8 mouse cellular contexts compared by ENCODE assay signal in the genomic region with DNA sequence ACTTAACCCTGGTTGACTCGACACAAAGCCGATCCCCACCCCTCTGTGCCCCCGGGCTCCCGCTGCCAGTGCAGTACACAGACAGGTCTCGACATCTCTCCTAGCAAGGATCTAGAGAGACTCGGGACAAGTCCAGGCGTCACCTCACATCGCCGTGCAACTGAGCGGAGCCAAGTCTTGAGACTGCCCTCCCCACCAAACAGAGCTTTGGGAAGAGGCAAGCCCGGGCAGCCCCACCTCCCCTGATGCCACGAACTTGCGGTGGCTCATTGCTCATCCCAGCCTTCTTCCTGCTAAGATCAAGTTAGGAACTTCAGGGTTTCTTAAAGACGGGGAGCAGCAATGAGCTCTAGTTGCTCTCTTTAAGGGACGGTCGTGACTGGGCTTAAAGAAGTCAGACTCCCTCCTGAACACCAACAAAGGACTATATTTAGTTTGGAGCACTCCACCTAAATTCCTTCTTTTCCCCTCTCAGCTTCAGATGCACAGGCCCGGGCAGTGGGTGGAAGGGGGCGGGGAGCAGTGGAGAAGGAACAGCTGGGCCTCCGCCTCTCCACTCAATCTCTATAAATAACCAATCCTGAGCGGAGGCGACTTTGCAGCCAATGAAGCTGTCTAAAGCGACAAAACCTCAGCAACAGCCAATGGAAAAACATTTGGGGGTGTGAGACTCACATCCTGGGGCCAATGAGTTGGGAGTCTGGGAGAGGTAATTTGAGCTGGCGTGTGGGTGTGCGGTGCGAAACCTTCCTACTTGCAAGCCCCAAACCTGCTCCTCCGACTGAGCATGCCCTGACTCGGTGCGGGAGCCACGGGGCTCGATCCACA. TPM values are rescaled to one million over a fixed set of nuclear protein-coding genes. Genes with fewer than 3 reads are reported as not detected.
DNase-seq lines count a peak whose midpoint lies in the region; ATAC-seq and TF ChIP-seq lines count a peak whose summit lies in the region.

No protein-coding gene starts in this region.

- H3K27ac ChIP-seq in ES-E14 (ENCODE audit: insufficient read depth, low read depth, low read length, poor library complexity, severe bottlenecking): peak overlapping the region; percentile 95
- H3K27ac ChIP-seq in forebrain, embryonic 16.5 days (ENCODE audit: low read length): peak overlapping the region; percentile 83
- H3K27ac ChIP-seq in layer of hippocampus, adult 2 months: peak overlapping the region; percentile 97
- H3K27ac ChIP-seq in lung, embryonic 14.5 days (ENCODE audit: low read depth): peak overlapping the region; percentile 95
- peak overlapping the region; percentile 97 for H3K27ac ChIP-seq in olfactory bulb, adult 2 months (ENCODE audit: insufficient read depth, low read depth, low read length)
- H3K27ac ChIP-seq in thymus, adult 2 months (ENCODE audit: control insufficient read depth, insufficient read depth, low read length): peak overlapping the region; percentile 44; the same call in 1 of the 2 replicates

- H3K9me3 ChIP-seq in ES-E14 (ENCODE audit: control insufficient read depth, insufficient read depth, low read depth, low read length): no peaks in the 10 kb centered on the region
- no peaks in the 10 kb centered on the region for H3K9me3 ChIP-seq in forebrain, embryonic 16.5 days (ENCODE audit: control insufficient read depth, low read length)
- H3K9me3 ChIP-seq in lung, embryonic 14.5 days (ENCODE audit: low read depth, low read length): no peaks in the 10 kb centered on the region

- H3K4me3 ChIP-seq in ES-E14 (ENCODE audit: insufficient read depth in 1 of 2, low read depth in 1 of 2, low read length in 2 of 2, poor library complexity in 1 of 2, severe bottlenecking in 1 of 2): peak overlapping the region; percentile 94 to 98
- H3K4me3 ChIP-seq in forebrain, embryonic 16.5 days (replicated peaks; ENCODE audit: low read length): peak overlapping the region; percentile 93
- peak overlapping the region; percentile 79 for H3K4me3 ChIP-seq in layer of hippocampus, adult 2 months
- H3K4me3 ChIP-seq in lung, embryonic 14.5 days (ENCODE audit: low read depth, low read length): peak overlapping the region; percentile 80
- peak overlapping the region; percentile 68 for H3K4me3 ChIP-seq in olfactory bulb, adult 2 months (ENCODE audit: insufficient read depth, low read depth, low read length)
- H3K4me3 ChIP-seq in thymus, adult 2 months (ENCODE audit: control insufficient read depth, insufficient read depth, low read length): peak overlapping the region; percentile 64

- peak overlapping the region; percentile 72 for H3K4me2 ChIP-seq in forebrain, embryonic 16.5 days (ENCODE audit: low read length)
- H3K4me2 ChIP-seq in lung, embryonic 14.5 days: peak overlapping the region; percentile 89

- in situ Hi-C loops in ES-E14 (cut with MboI; ENCODE audit: low sequenced_read_pairs in 2 of 2, unreplicated experiment in 2 of 2): no loop called here

- H3K9ac ChIP-seq in ES-E14 (ENCODE audit: insufficient read depth, low read depth, low read length, poor library complexity, severe bottlenecking): peak overlapping the region; percentile 94
- peak overlapping the region; percentile 65 for H3K9ac ChIP-seq in forebrain, embryonic 16.5 days (replicated peaks; ENCODE audit: low read depth, low read length)
- peak overlapping the region; percentile 56 for H3K9ac ChIP-seq in lung, embryonic 14.5 days

- H3K36me3 ChIP-seq in ES-E14 (ENCODE audit: control insufficient read depth, insufficient read depth, low read length, poor library complexity, severe bottlenecking): no peaks in the 10 kb centered on the region; the same call in 1 of the 2 replicates
- no peaks in the 10 kb centered on the region for H3K36me3 ChIP-seq in forebrain, embryonic 16.5 days (ENCODE audit: control insufficient read depth, insufficient read depth)
- peaks cover 3% of the 10 kb centered on the region; the same call in 1 of the 2 replicates for H3K36me3 ChIP-seq in lung, embryonic 14.5 days (ENCODE audit: insufficient read depth)
- no peaks in the 10 kb centered on the region for H3K36me3 ChIP-seq in thymus, adult 2 months (ENCODE audit: control insufficient read depth, insufficient read depth, low read length)

- intact Hi-C loops in heart, postnatal 36 days (cut with DNase I): loop anchor here (10.0 kb wide), 1 partner anchor 789 kb away; no protein-coding TSS in a partner anchor

- WGBS in forebrain, embryonic 16.5 days: 0% methylated on average over 30 of the region's 30 CpGs
- WGBS in lung, embryonic 14.5 days: under 1% methylated on average over 30 of the region's 30 CpGs
- under 1% methylated on average over 30 of the region's 30 CpGs for WGBS in olfactory bulb, adult 2 months
- 1% methylated on average over 30 of the region's 30 CpGs for WGBS in thymus, adult 2 months

- peaks cover 0 to 2% of the 10 kb centered on the region in 2 experiments; a peak in 2 of 4 replicates for H3K4me1 ChIP-seq in ES-E14 (ENCODE audit: control insufficient read depth in 2 of 2, insufficient read depth in 2 of 2, low read length in 2 of 2, poor library complexity in 1 of 2)
- H3K4me1 ChIP-seq in forebrain, embryonic 16.5 days (replicated peaks; ENCODE audit: control insufficient read depth, insufficient read depth, low read length): peaks cover 28% of the 10 kb centered on the region
- peaks cover 3% of the 10 kb centered on the region; the same call in 1 of the 2 replicates for H3K4me1 ChIP-seq in lung, embryonic 14.5 days (ENCODE audit: insufficient read depth)
- peaks cover 5% of the 10 kb centered on the region for H3K4me1 ChIP-seq in olfactory bulb, adult 2 months (ENCODE audit: control insufficient read depth, insufficient read depth, low read length)
- H3K4me1 ChIP-seq in thymus, adult 2 months (replicated peaks; ENCODE audit: control insufficient read depth, insufficient read depth, low read length): peaks cover 9% of the 10 kb centered on the region

- peak; percentile 93 for ATAC-seq in forebrain, embryonic 16.5 days
- ATAC-seq in lung, embryonic 14.5 days (ENCODE audit: insufficient read depth): peak; percentile 96

- TF ChIP-seq POLR2A in olfactory bulb, adult 2 months (IDR thresholded peaks at IDR 0.05; ENCODE audit: insufficient read depth, low read depth, low read length): peak; percentile 25; the same call in 1 of the 2 replicates
- peak; percentile 17; the same call in 1 of the 2 replicates for TF ChIP-seq POLR2A in thymus, adult 2 months (IDR thresholded peaks at IDR 0.05; ENCODE audit: control insufficient read depth, extremely low read depth, insufficient read depth, low read length, poor library complexity)

- TF ChIP-seq CTCF in layer of hippocampus, adult 2 months (conservative IDR thresholded peaks at IDR 0.05): no peak
- TF ChIP-seq CTCF in lung, embryonic 14.5 days (IDR thresholded peaks at IDR 0.05; ENCODE audit: low read depth): no peak
- TF ChIP-seq CTCF in olfactory bulb, adult 2 months (IDR thresholded peaks at IDR 0.05; ENCODE audit: insufficient read depth, low read depth, low read length): no peak
- TF ChIP-seq CTCF in thymus, adult 2 months (IDR thresholded peaks at IDR 0.05; ENCODE audit: borderline replicate concordance, control insufficient read depth, extremely low read depth, insufficient read depth, low read length, poor library complexity): no peak

- DNase-seq in ES-E14 (ENCODE audit: low read depth, low spot score): peak; percentile 90
- peak; percentile 74 to 75 for DNase-seq in cerebellum, adult 18-20 months
- DNase-seq in heart, postnatal 36 days: peak; percentile 84 to 88
- peak; percentile 93 to 97 for DNase-seq in layer of hippocampus, adult 2 months (ENCODE audit: low spot score in 2 of 2)
- DNase-seq in lung, embryonic 14.5 days: peak; percentile 97
- peak; percentile 88 for DNase-seq in thymus, adult 2 months

- no peaks in the 10 kb centered on the region for H3K27me3 ChIP-seq in forebrain, embryonic 16.5 days (replicated peaks; ENCODE audit: control insufficient read depth, insufficient read depth, low read length)
- H3K27me3 ChIP-seq in lung, embryonic 14.5 days (ENCODE audit: insufficient read depth, low read length): no peaks in the 10 kb centered on the region
- no peaks in the 10 kb centered on the region for H3K27me3 ChIP-seq in thymus, adult 2 months (ENCODE audit: control insufficient read depth, insufficient read depth, low read length)

TF ChIP-seq in ES-E14, 5 proteins besides CTCF, POLR2A, EP300 and RAD21:
- TF ChIP-seq ZC3H11A (IDR thresholded peaks at IDR 0.05; ENCODE audit: borderline replicate concordance, low read depth, low read length) (no peak), ZNF384 (IDR thresholded peaks at IDR 0.05; ENCODE audit: low read depth, low read length) (no peak), CHD2 (IDR thresholded peaks at IDR 0.05; ENCODE audit: low read depth, low read length) (peak; percentile 80), MAFK (IDR thresholded peaks at IDR 0.05; ENCODE audit: insufficient read depth, low read depth, low read length) (no peak), HCFC1 (IDR thresholded peaks at IDR 0.05; ENCODE audit: borderline replicate concordance, insufficient read depth, low read length) (0 out of 2 replicates have a peak, but pooled peaks have one; percentile 13)

RNA-seq across cellular contexts. Expression of gene Rap2b, which starts 1.9 kb away (rescaled TPM):
- 8.7 and 11.3 TPM in 2 replicates for total RNA-seq in ES-E14 (2012; rRNA removed)
- 14.1 and 15.8 TPM in 2 replicates for polyA plus RNA-seq in forebrain, embryonic 16.5 days (2015; fragmentation: Nextera tagmentation; extraction: Ambion mirVana)
- 1 to 10 TPM; 3.2 to 3.4 TPM for total RNA-seq in heart, postnatal 36 days (2021)
- 10 to 100 TPM; 42.4 to 47.8 TPM for total RNA-seq in layer of hippocampus, adult 2 months (2021)
- polyA plus RNA-seq in lung, embryonic 14.5 days (2014; fragmentation: Nextera tagmentation; extraction: Ambion mirVana): 9.0 and 9.9 TPM in 2 replicates
- not detected in 2 replicates for polyA plus RNA-seq in olfactory bulb, adult 2 months (2012; ENCODE audit: insufficient read depth, insufficient read length, low replicate concordance, missing spikeins)
- polyA plus RNA-seq in thymus, adult 2 months (2012; rRNA removed): 11.1 and 12.7 TPM in 2 replicates

RNA-seq across cellular contexts. Expression of gene B430305J03Rik, which starts 2.4 kb away (rescaled TPM):
- 3.2 and 3.5 TPM in 2 replicates for total RNA-seq in ES-E14 (2012; rRNA removed)
- polyA plus RNA-seq in forebrain, embryonic 16.5 days (2015; fragmentation: Nextera tagmentation; extraction: Ambion mirVana): not detected in 2 replicates
- under 1 TPM in 1 of 2 experiments, not detected in 1; 0.05 TPM for total RNA-seq in heart, postnatal 36 days (2021)
- 1 to 10 TPM; 2.6 to 3.2 TPM for total RNA-seq in layer of hippocampus, adult 2 months (2021)
- not detected in 2 replicates for polyA plus RNA-seq in lung, embryonic 14.5 days (2014; fragmentation: Nextera tagmentation; extraction: Ambion mirVana)
- not detected in 2 replicates for polyA plus RNA-seq in olfactory bulb, adult 2 months (2012; ENCODE audit: insufficient read depth, insufficient read length, low replicate concordance, missing spikeins)
- 0.58 and 0.61 TPM in 2 replicates for polyA plus RNA-seq in thymus, adult 2 months (2012; rRNA removed)

Comparison
In these comparisons a context has a peak if more than half of its experiments do, and no peak if none do; other contexts are left out.
1. Peak in every context shown above with its lines: DNase-seq, ATAC-seq, H3K4me3 ChIP-seq and H3K27ac ChIP-seq.
2. H3K27ac ChIP-seq: peak in every context shown above with its lines; median percentile 97 in layer of hippocampus, adult 2 months; 97 in olfactory bulb, adult 2 months; 95 in ES-E14; 95 in lung, embryonic 14.5 days; 83 in forebrain, embryonic 16.5 days; 44 in thymus, adult 2 months.